Mouse (Mus musculus): ENCODE measurements around the gene 4930519P11Rik.

4930519P11Rik gene

GRCm38 (mm10) chr2:154613118-154614115 is at the start of gene 4930519P11Rik, which contains the start of gene Zfp341:
Gene 4930519P11Rik, minus strand, starts transcription at chr2:154613437.
Gene Zfp341, plus strand, starts transcription at chr2:154613297.
- peak; percentile 92 to 94 for DNase-seq

GRCm38 (mm10) chr2:154659531-154660074 is 46.4 kb upstream of the 4930519P11Rik start:
- no peak for DNase-seq

GRCm38 (mm10) chr2:154659070-154659469 is 45.8 kb upstream of the 4930519P11Rik start:
- DNase-seq, result no peak

- no peak for DNase-seq
Observed at GRCm38 (mm10) chr2:154657486-154658237, 44.4 kb upstream of the 4930519P11Rik start.

GRCm38 (mm10) chr2:154656710-154657485 is 43.7 kb upstream of the 4930519P11Rik start:
- DNase-seq, result peak; percentile 95 to 98

GRCm38 (mm10) chr2:154655878-154656414 is 42.7 kb upstream of the 4930519P11Rik start:
- DNase-seq, result no peak

- no peak for DNase-seq
Observed at GRCm38 (mm10) chr2:154654976-154655375, 41.7 kb upstream of the 4930519P11Rik start.

- DNase-seq, result no peak
Observed at GRCm38 (mm10) chr2:154651363-154651762, 38.1 kb upstream of the 4930519P11Rik start, which contains the start of gene Chmp4b. Gene Chmp4b, plus strand, starts transcription at chr2:154651705.

GRCm38 (mm10) chr2:154650404-154650803 is 37.2 kb upstream of the 4930519P11Rik start:
- no peak for DNase-seq

- peak in 1 of 2 experiments; percentile 55 for DNase-seq
Observed at GRCm38 (mm10) chr2:154648086-154648485, 34.8 kb upstream of the 4930519P11Rik start.

- DNase-seq, result peak in 1 of 2 experiments; percentile 60
Observed at GRCm38 (mm10) chr2:154646634-154647033, 33.4 kb upstream of the 4930519P11Rik start.

GRCm38 (mm10) chr2:154642712-154643385 is 29.6 kb upstream of the 4930519P11Rik start:
- DNase-seq, result no peak

- DNase-seq, result no peak
Observed at GRCm38 (mm10) chr2:154642005-154642459, 28.8 kb upstream of the 4930519P11Rik start.

GRCm38 (mm10) chr2:154641176-154641575 is 27.9 kb upstream of the 4930519P11Rik start:
- no peak for DNase-seq

GRCm38 (mm10) chr2:154639115-154639514 is 25.9 kb upstream of the 4930519P11Rik start:
- no peak for DNase-seq

- no peak for DNase-seq
Observed at GRCm38 (mm10) chr2:154638521-154638920, 25.3 kb upstream of the 4930519P11Rik start.

- peak; percentile 33 to 57 for DNase-seq
Observed at GRCm38 (mm10) chr2:154635826-154636225, 22.6 kb upstream of the 4930519P11Rik start.

- DNase-seq, result no peak
Observed at GRCm38 (mm10) chr2:154633876-154634644, 20.8 kb upstream of the 4930519P11Rik start.

GRCm38 (mm10) chr2:154633039-154633742 is 20.0 kb upstream of the 4930519P11Rik start:
- no peak for DNase-seq

All from cerebellum, postnatal 25 days (tissue).